Mouse (Mus musculus): ENCODE results near the gene Cd47. TPM values are rescaled to one million over a fixed set of nuclear protein-coding genes. Genes with fewer than 3 reads are reported as not detected.
"Not testable (repeated sequence)": the region's sequence is repeated elsewhere in the genome, so short reads cannot be mapped to it uniquely, and the experiment has no call there.

Cd47 gene
- polyA plus RNA-seq, 1 experiment from 2014 or later = 63.3 TPM

DNA sequence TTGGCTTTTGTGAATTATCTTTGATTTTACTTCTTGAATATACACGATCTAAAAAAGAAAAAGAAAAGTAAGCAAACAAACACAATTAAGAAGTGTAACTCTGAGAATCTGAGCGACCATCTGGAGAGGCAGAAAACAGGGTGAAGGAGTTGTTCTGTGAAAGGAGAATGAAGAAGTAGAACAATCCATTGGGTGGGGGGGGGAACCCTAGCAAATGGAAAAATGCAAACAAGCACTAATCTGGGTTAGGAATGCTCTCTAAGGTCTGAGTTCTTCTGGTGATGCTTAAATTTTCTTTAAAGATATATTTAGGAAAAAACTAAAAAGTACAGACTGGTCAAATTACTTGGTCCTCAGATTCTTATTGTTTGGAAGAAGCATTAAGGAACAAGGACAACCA is 11.6 kb downstream of the Cd47 start:
- H3K27me3 ChIP-seq (replicated peaks) = peaks cover 3% of the 10 kb centered on the region
- no peak for ATAC-seq (ENCODE audit: insufficient number of reproducible peaks, low FRiP score)

DNA sequence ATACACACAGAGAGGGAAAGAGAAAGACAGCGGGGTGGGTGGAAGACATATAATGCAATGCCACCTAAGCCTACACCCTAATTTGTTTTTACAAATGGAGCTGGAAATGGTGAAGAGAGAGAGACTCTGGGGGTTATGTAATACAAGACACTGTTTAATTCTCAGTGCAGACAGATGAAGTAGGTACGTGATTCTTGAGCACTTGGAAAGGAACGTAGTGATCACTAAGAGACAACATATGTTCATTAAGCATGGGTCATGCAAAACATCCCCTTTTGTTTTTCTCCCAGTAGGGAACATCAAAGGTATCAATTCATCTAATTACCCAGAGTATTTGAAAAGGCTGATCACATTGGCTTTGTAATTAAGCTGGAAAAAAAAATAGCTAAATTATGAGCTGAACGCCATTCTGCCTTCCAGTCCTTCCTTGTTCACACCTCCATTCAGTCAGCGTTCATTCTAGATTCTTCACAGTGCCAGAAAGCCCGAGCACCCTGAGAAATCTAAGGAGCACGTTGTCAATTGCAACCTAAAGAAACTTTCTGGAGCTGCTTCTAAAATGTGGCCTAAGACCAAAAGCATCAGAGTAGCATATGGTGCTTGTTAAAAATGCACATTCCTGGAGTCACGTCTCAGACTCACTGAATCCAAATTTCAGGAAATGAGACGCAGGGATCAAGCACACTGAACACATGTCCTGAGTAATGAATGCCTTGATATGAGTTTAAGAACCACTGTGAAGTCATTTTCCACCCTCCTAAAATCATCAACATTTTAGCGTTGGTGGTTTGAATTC is 12.7 kb downstream of the Cd47 start:
- no peak overlapping the region for H3K27ac ChIP-seq (ENCODE audit: poor library complexity, severe bottlenecking)
- H3K36me3 ChIP-seq = no peaks in the 10 kb centered on the region
- WGBS = 80% methylated on average over 10 of the region's 10 CpGs
- no peak for ATAC-seq (ENCODE audit: insufficient number of reproducible peaks, low FRiP score)
- H3K4me3 ChIP-seq = no peak overlapping the region
- no peak overlapping the region for H3K9ac ChIP-seq
- H3K9me3 ChIP-seq (replicated peaks) = no peaks in the 10 kb centered on the region
- H3K27me3 ChIP-seq (replicated peaks) = peaks cover 3% of the 10 kb centered on the region
- no peak overlapping the region for H3K4me2 ChIP-seq
- H3K4me1 ChIP-seq (replicated peaks) = 0 out of 2 replicates have a peak, but pooled peaks cover 3% of the 10 kb centered on the region

More for the DNA sequence above, 11.6 kb downstream of the Cd47 start:
- WGBS = 85% methylated on average over 2 of the region's 2 CpGs
- H3K4me3 ChIP-seq = no peak overlapping the region
- H3K4me1 ChIP-seq (replicated peaks) = 0 out of 2 replicates have a peak, but pooled peaks cover 3% of the 10 kb centered on the region
- no peaks in the 10 kb centered on the region for H3K36me3 ChIP-seq
- no peak overlapping the region for H3K9ac ChIP-seq
- no peak overlapping the region for H3K4me2 ChIP-seq
- no peak overlapping the region for H3K27ac ChIP-seq (ENCODE audit: poor library complexity, severe bottlenecking)
- no peaks in the 10 kb centered on the region for H3K9me3 ChIP-seq (replicated peaks)

DNA sequence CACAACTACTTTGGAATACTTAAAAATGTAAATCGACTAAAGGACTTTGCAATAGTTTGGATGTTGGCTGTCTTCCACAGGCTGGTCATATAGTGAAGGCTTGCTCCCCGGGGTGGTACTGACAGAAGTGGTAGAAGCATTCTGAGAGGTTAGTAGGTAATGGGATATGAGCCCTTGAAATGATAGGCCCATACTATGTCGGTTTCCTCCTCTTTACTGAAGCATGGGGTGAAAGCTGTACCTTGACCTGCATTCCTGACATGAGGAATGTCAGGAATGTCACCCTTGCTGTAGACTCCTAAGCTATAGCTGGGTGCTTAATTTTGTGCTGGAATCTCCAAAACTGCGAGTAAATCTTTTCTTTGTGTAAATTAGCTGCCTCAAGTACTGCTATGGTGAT is 14.1 kb downstream of the Cd47 start:
- Histone ChIP-seq H3K4me2 (no peak overlapping the region), H3K9me3 (replicated peaks) (no peaks in the 10 kb centered on the region), H3K4me3 (no peak overlapping the region), H3K27me3 (replicated peaks) (peaks cover 3% of the 10 kb centered on the region), H3K4me1 (replicated peaks) (0 out of 2 replicates have a peak, but pooled peaks cover 3% of the 10 kb centered on the region), H3K27ac (ENCODE audit: poor library complexity, severe bottlenecking) (no peak overlapping the region), H3K9ac (no peak overlapping the region), H3K36me3 (no peaks in the 10 kb centered on the region)
- 65% methylated on average over 4 of the region's 4 CpGs for WGBS
- ATAC-seq (ENCODE audit: insufficient number of reproducible peaks, low FRiP score) = no peak

DNA sequence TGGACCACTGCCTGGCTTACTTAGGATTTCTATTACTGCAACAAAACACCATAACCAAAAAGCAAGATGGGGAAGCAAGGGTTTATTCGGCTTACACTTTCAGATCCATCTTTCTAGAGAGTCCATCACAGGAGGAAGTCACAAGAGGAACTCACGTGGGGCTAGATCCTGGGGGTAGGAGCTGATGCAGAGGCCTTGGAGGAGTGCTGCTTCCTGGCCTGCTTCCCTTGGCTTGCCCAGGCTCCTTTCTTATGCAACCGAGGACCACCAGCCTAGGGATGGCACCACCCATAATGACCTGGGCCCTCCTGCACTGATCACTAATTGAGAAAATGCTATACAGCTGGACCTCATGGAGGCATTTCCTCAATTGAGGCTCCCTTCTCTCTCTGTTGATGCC is 16.6 kb downstream of the Cd47 start:
- WGBS = 90% methylated on average over 3 of the region's 3 CpGs
- no peaks in the 10 kb centered on the region for H3K27me3 ChIP-seq (replicated peaks)
- no peak overlapping the region for H3K4me3 ChIP-seq
- H3K36me3 ChIP-seq = no peaks in the 10 kb centered on the region
- H3K4me1 ChIP-seq (replicated peaks) = 0 out of 2 replicates have a peak, but pooled peaks cover 3% of the 10 kb centered on the region
- H3K27ac ChIP-seq (ENCODE audit: poor library complexity, severe bottlenecking) = no peak overlapping the region
- no peak overlapping the region for H3K4me2 ChIP-seq
- H3K9me3 ChIP-seq (replicated peaks) = no peaks in the 10 kb centered on the region
- ATAC-seq (ENCODE audit: insufficient number of reproducible peaks, low FRiP score) = no peak
- H3K9ac ChIP-seq = no peak overlapping the region

DNA sequence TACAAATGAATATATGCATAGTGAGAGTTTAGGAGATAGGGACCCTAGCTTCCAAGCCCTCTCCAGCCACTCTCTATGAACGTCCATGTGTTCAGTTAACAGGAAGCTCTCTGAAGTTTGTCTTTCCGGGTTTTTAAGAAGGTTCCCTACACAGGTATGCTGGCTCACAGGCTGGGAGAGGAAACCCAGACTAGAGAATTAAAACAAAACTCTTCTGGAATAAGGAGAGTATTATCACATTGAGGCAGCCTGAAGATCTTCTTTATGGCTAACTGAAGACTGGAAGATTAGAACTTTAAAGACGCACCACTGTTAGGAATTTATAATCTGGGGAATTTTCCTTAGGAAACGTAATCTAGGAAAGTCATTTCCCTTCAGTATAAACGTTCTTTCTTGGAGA is 17.8 kb downstream of the Cd47 start:
- H3K36me3 ChIP-seq = no peaks in the 10 kb centered on the region
- H3K9me3 ChIP-seq (replicated peaks) = no peaks in the 10 kb centered on the region
- H3K4me3 ChIP-seq = no peak overlapping the region
- H3K4me2 ChIP-seq = no peak overlapping the region
- no peak overlapping the region for H3K9ac ChIP-seq
- H3K27ac ChIP-seq (ENCODE audit: poor library complexity, severe bottlenecking) = no peak overlapping the region
- no peak for ATAC-seq (ENCODE audit: insufficient number of reproducible peaks, low FRiP score)
- no peaks in the 10 kb centered on the region for H3K27me3 ChIP-seq (replicated peaks)
- H3K4me1 ChIP-seq (replicated peaks) = 0 out of 2 replicates have a peak, but pooled peaks cover 3% of the 10 kb centered on the region
- 61% methylated on average over 5 of the region's 5 CpGs for WGBS

DNA sequence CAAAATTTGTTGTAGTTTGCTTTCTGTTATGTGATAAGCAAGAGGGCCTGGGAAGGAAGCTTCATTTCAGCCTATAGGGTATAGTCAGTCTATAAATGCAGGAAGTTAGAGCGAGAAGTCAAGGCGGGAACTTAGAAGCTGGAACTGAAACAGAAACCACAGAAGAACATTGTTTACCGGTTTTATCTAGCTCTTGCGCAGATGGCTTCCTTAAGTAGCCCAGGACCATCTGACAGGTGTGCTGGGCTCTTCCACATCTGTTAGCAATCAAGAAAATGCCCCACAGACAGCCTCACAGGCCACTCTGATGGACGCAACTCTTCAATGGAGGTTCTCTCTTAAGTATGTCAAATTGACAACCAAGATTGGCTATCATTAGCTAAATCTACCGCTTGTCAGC is 18.3 kb downstream of the Cd47 start:
- Histone ChIP-seq H3K36me3 (no peaks in the 10 kb centered on the region), H3K27ac (ENCODE audit: poor library complexity, severe bottlenecking) (no peak overlapping the region), H3K4me1 (replicated peaks) (0 out of 2 replicates have a peak, but pooled peaks cover 3% of the 10 kb centered on the region), H3K27me3 (replicated peaks) (no peaks in the 10 kb centered on the region), H3K4me3 (no peak overlapping the region), H3K9me3 (replicated peaks) (no peaks in the 10 kb centered on the region), H3K4me2 (no peak overlapping the region), H3K9ac (no peak overlapping the region)
- ATAC-seq (ENCODE audit: insufficient number of reproducible peaks, low FRiP score) = no peak
- 51% methylated on average over 6 of the region's 6 CpGs for WGBS

DNA sequence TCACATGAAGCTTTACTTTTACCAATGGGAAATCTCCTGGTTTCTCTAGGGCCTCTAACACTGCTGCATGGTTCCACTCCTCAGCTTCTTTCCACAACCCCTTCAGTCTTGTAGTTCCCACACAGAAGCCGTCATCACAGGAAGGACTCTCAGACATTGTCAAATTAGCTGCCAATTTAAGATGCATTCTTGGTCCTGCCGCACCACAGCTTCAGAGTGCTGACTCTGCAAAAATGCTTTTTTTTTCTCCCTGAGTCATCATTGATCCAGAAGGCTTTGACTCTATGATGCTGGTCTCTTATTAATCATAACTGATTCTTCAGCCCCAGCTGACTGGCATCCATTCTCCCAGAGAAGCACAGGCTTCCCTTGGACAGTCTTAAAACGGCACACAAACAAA is 19.2 kb downstream of the Cd47 start:
- no peak overlapping the region for H3K4me2 ChIP-seq
- H3K9me3 ChIP-seq (replicated peaks) = no peaks in the 10 kb centered on the region
- H3K27me3 ChIP-seq (replicated peaks) = no peaks in the 10 kb centered on the region
- 0 out of 2 replicates have a peak, but pooled peaks cover under 1% of the 10 kb centered on the region for H3K4me1 ChIP-seq (replicated peaks)
- WGBS = 70% methylated on average over 3 of the region's 3 CpGs
- H3K4me3 ChIP-seq = no peak overlapping the region
- H3K9ac ChIP-seq = no peak overlapping the region
- no peak overlapping the region for H3K27ac ChIP-seq (ENCODE audit: poor library complexity, severe bottlenecking)
- no peaks in the 10 kb centered on the region for H3K36me3 ChIP-seq
- no peak for ATAC-seq (ENCODE audit: insufficient number of reproducible peaks, low FRiP score)

DNA sequence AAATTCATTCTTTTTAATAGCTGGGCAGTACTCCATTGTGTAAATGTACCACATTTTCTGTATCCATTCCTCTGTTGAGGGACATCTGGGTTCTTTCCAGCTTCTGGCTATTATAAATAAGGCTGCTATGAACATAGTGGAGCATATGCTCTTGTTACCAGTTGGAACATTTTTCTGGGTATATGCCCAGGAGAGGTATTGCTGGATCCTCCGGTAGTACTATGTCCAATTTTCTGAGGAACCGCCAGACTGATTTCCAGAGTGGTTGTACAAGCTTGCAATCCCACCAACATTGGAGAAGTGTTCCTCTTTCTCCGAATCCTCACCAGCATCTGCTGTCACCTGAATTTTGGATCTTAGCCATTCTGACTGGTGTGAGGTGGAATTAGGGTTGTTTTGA is 30.6 kb downstream of the Cd47 start:
- H3K4me2 ChIP-seq; H3K4me3 ChIP-seq; ATAC-seq (ENCODE audit: insufficient number of reproducible peaks, low FRiP score); H3K27ac ChIP-seq (ENCODE audit: poor library complexity, severe bottlenecking); H3K4me1 ChIP-seq (replicated peaks); H3K9ac ChIP-seq; H3K27me3 ChIP-seq (replicated peaks); H3K9me3 ChIP-seq (replicated peaks); H3K36me3 ChIP-seq: not testable (repeated sequence)
- WGBS = 91% methylated on average over 3 of the region's 3 CpGs

DNA sequence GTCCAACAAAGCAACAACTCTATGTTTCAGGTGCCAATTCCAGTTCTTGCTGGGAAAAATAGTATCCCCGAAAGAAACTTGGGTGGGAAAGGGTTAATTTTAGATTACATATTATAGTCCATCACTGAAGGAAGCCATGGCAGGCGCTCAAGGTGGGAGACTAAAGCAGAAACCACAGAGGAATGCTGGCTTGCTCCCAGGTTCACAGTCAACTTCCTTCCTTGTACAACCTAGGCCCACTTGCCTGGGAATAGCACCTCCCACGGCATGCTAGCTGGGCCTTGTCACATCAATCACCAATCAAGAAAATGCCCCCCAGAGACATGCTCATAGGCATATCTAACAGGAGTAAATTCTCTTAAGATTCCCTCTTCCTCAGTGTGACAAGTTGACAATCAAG is 32.0 kb downstream of the Cd47 start:
- Histone ChIP-seq H3K4me3 (no peak overlapping the region), H3K27me3 (replicated peaks) (no peaks in the 10 kb centered on the region), H3K4me1 (replicated peaks) (peaks cover 8% of the 10 kb centered on the region), H3K27ac (ENCODE audit: poor library complexity, severe bottlenecking) (no peak overlapping the region), H3K9ac (no peak overlapping the region), H3K4me2 (no peak overlapping the region), H3K36me3 (no peaks in the 10 kb centered on the region), H3K9me3 (replicated peaks) (no peaks in the 10 kb centered on the region)
- 73% methylated on average over 3 of the region's 3 CpGs for WGBS
- ATAC-seq (ENCODE audit: insufficient number of reproducible peaks, low FRiP score) = no peak

DNA sequence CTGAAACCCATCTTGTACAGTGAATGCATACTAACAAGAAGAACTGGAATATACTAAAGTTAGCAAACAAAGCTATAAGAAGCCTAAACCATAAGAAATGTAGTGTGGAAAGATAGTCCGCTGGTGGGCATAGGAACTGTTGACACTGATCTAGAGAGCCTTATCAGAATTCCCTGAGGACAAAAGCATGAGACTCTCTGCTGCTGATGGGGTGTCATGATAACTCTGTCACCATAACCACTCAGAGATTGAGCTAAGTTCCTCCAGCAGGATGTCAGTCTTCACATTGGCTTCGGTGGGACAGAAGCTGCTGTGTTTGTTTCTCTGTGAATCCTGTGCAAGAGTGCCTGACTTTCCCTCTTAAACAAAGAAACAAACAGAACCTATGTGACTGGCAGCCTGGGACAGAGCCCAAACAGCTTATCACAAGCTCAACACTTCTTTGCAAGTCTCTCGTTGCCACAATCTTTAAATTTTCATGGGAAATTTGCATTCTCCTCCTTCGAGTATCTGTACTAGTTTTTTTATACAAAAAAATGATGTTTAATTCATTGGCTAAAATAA is 33.9 kb downstream of the Cd47 start:
- no peak for ATAC-seq (ENCODE audit: insufficient number of reproducible peaks, low FRiP score)
- no peaks in the 10 kb centered on the region for H3K27me3 ChIP-seq (replicated peaks)

DNA sequence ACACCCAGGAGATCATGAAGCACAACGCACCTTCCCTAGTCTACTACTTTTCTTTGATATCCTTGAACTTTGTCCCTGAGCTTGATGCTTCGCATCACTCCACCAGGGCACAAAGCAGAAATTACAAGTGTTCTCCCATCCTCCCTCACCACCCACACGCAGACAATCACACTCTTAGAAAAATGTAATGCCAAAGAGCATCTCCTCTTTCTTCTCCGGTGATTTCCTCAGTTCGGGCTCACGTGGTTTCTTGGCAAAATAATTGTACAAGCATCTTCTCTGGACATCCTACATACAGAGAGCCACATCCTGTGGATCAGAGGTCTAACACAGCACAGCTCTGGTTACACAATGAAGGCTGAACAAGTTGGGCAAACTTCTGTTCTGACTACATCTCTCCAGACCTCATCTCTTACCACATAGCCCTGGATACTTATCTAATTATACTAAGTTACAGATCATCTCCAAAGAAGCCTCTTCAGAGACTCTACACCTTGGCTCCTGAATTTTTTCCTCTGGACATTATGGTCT is 36.4 kb downstream of the Cd47 start:
- Histone ChIP-seq H3K36me3 (no peaks in the 10 kb centered on the region), H3K9me3 (replicated peaks) (no peaks in the 10 kb centered on the region), H3K4me3 (no peak overlapping the region), H3K27me3 (replicated peaks) (no peaks in the 10 kb centered on the region), H3K4me2 (no peak overlapping the region), H3K9ac (no peak overlapping the region), H3K27ac (ENCODE audit: poor library complexity, severe bottlenecking) (no peak overlapping the region), H3K4me1 (replicated peaks) (peaks cover 12% of the 10 kb centered on the region)
- 85% methylated on average over 6 of the region's 6 CpGs for WGBS
- ATAC-seq (ENCODE audit: insufficient number of reproducible peaks, low FRiP score) = no peak

More for the DNA sequence above, 33.9 kb downstream of the Cd47 start:
- H3K4me2 ChIP-seq = no peak overlapping the region
- H3K4me1 ChIP-seq (replicated peaks) = peaks cover 8% of the 10 kb centered on the region
- no peak overlapping the region for H3K4me3 ChIP-seq
- no peaks in the 10 kb centered on the region for H3K36me3 ChIP-seq
- no peak overlapping the region for H3K9ac ChIP-seq
- H3K27ac ChIP-seq (ENCODE audit: poor library complexity, severe bottlenecking) = no peak overlapping the region
- WGBS = 15% methylated on average over 4 of the region's 4 CpGs
- no peaks in the 10 kb centered on the region for H3K9me3 ChIP-seq (replicated peaks)

All from heart, embryonic 12.5 days (tissue).